Mouse (Mus musculus) limb, embryonic 10.5 days (tissue): ENCODE measurements at regions not wholly inside any gene's neighbourhood (a gene's known extent, or its start where the extent isn't known, plus 50 kb on each side); places are given as distances from the start of the nearest gene placed in this dataset.

Source experiments
- DNase-seq: peaks from one replicate; pipeline ENCODE4 v3.0.0-alpha.2; 2017; ENCODE audit warnings: low spot score
- H3K27ac ChIP-seq: fragments of 300-500 bp; sonication (generic); 2 replicates; pipeline ENCODE4 v1.5.1; 2016; ENCODE audit warnings: mild to moderate bottlenecking
- H3K27me3 ChIP-seq: fragments of 300-500 bp; sonication (generic); 2 replicates; pipeline ENCODE4 v1.6.1; 2016; ENCODE audit warnings: low read depth, mild to moderate bottlenecking; ENCODE audit not compliant: poor library complexity, severe bottlenecking
- H3K36me3 ChIP-seq: fragments of 300-500 bp; sonication (generic); 2 replicates; pipeline ENCODE4 v1.6.1; 2016; ENCODE audit warnings: mild to moderate bottlenecking, moderate library complexity
- H3K4me1 ChIP-seq: fragments of 300-500 bp; sonication (generic); 2 replicates; pipeline ENCODE4 v1.6.1; 2016
- H3K4me3 ChIP-seq: fragments of 300-500 bp; sonication (generic); 2 replicates; pipeline ENCODE4 v1.5.1; 2016; ENCODE audit warnings: mild to moderate bottlenecking, moderate library complexity
- H3K9me3 ChIP-seq: fragments of 300-500 bp; sonication (generic); replicated peaks from 2 replicates; pipeline ENCODE4 v1.6.1; 2016; ENCODE audit warnings: mild to moderate bottlenecking
- WGBS: fragments of 180-500 bp; shearing (Covaris S2); methylation state at CpG from one replicate; pipeline ENCODE4 v1.1.7; 2016; 5-methylcytosine and 5-hydroxymethylcytosine counted together

- Histone ChIP-seq H3K4me3 (no peak overlapping the region), H3K9me3 (no peaks in the 10 kb centered on the region), H3K27ac (no peak overlapping the region), H3K36me3 (no peaks in the 10 kb centered on the region), H3K27me3 (no peaks in the 10 kb centered on the region), H3K4me1 (no peaks in the 10 kb centered on the region; the same call in 1 of the 2 replicates)
- no peak for DNase-seq
- 85% methylated on average over 8 of the region's 8 CpGs for WGBS
These were observed 133.4 kb upstream of the Rreb1 start for GRCm38 (mm10) chr13:37644751-37645181.

GRCm38 (mm10) chr13:37649467-37650080, 128.6 kb upstream of the Rreb1 start:
- H3K36me3 ChIP-seq, result no peaks in the 10 kb centered on the region
- H3K4me3 ChIP-seq, result no peak overlapping the region
- no peaks in the 10 kb centered on the region for H3K9me3 ChIP-seq
- no peaks in the 10 kb centered on the region for H3K27me3 ChIP-seq
- H3K4me1 ChIP-seq, result no peaks in the 10 kb centered on the region
- H3K27ac ChIP-seq, result no peak overlapping the region
- WGBS, result 61% methylated on average over 9 of the region's 9 CpGs
- no peak for DNase-seq

DNA sequence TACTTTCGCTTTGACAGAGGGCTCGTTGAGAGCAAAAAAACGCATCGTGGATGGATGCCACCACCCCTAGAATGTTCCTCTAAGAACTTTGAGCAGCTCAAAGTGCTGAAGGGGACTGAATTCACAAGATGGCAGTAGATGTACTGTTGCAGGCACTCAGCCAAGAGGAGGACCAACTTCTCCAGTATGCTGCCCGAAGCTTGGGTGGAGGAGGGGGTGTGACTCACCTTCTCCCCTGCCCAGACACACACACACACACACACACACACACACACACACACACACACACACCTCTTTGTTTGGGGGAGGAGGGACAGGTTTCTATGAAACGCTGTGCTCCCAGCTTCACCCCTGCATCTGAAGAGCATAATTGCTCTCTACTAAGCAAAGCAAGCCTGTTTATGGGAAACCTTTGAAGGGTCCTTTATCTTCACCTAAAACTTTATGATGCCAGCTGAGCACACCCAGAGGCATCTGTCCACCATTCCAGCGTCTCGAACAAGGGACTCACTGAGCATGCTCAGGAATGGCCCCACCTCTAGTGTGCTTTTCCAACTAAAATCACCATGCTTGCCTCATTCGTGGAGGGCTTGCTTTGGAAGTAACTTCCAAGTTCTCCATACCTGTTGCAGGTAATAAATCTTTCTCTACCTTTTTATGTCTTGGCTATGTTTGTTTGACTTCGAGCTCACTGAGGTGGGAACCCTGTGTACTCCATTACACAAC, 126.8 kb upstream of the Rreb1 start:
- H3K36me3 ChIP-seq, result no peaks in the 10 kb centered on the region
- no peaks in the 10 kb centered on the region for H3K9me3 ChIP-seq
- no peaks in the 10 kb centered on the region for H3K27me3 ChIP-seq
- no peaks in the 10 kb centered on the region for H3K4me1 ChIP-seq
- no peak for DNase-seq
- no peak overlapping the region for H3K27ac ChIP-seq
- WGBS, result 88% methylated on average over 10 of the region's 10 CpGs
- no peak overlapping the region for H3K4me3 ChIP-seq

DNA sequence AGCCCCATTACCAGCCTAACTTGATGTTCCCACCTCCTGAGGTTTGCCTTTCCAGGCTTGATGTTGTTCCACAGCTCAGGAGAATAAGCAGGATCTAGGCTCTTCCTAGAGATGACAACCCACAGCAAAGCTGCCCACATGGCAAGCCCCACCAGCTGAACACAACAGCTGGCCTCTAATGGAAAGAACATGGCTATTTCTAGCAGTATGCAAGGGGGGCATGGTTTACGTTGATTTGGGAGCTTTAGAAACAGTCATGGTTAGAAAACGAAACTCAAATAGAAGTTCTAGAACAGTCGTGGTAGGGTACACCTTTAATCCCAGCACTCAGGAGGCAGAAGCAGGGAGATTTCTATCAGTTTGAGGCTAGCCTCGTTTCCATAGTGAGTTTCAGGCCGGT, 123.5 kb upstream of the Rreb1 start:
- H3K27ac ChIP-seq, result no peak overlapping the region
- H3K4me1 ChIP-seq, result no peaks in the 10 kb centered on the region
- no peaks in the 10 kb centered on the region for H3K9me3 ChIP-seq
- 78% methylated on average over 5 of the region's 5 CpGs for WGBS
- no peak for DNase-seq
- no peaks in the 10 kb centered on the region for H3K27me3 ChIP-seq
- H3K4me3 ChIP-seq, result no peak overlapping the region
- no peaks in the 10 kb centered on the region for H3K36me3 ChIP-seq

DNA sequence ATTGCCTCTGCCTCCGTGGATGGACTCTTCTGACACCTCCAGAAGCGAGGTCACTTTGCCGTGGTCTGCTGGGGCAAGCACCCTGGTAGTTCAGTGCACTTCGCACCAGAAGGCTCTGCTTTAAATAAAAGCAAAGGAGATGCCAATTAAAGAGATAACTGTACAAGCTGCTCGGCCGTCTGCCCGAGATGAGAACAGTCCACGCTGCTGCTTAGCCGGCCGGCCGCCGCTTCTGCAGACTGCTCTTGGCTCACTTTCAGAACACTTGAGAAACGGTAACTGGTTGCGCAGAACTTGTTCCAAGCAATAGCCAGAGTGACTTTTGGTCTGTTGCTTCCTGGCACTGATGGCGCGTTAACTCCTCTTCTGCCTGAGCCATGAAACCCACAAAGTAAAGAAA, 121.0 kb upstream of the Rreb1 start:
- no peak for DNase-seq
- no peaks in the 10 kb centered on the region for H3K4me1 ChIP-seq
- H3K27me3 ChIP-seq, result no peaks in the 10 kb centered on the region
- 88% methylated on average over 16 of the region's 16 CpGs for WGBS
- H3K9me3 ChIP-seq, result no peaks in the 10 kb centered on the region
- no peak overlapping the region for H3K4me3 ChIP-seq
- H3K27ac ChIP-seq, result no peak overlapping the region
- no peaks in the 10 kb centered on the region for H3K36me3 ChIP-seq

DNA sequence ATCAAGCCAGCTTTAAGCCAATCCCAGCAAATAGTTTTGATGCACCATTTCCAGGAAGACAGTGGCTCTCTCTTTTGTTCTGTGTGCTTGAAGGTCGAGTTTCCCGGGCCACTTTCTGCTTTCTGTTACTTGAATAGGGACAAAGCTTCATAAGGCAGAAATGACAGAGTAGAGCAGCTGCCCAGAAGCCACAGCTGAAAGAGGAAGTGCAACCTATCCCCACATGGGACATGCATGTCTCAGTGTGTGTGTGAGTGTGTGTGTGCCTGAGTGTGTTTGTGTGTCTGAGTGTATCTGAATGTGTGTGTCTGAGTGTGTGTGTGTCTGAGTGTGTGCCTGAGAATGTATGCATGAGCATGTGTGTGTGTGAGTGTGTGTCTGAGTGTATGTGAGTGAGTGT, 120.2 kb upstream of the Rreb1 start:
- Histone ChIP-seq H3K27ac (no peak overlapping the region), H3K4me3 (no peak overlapping the region), H3K27me3 (no peaks in the 10 kb centered on the region), H3K9me3 (no peaks in the 10 kb centered on the region), H3K36me3 (no peaks in the 10 kb centered on the region), H3K4me1 (no peaks in the 10 kb centered on the region)
- no peak for DNase-seq
- 63% methylated on average over 2 of the region's 2 CpGs for WGBS

- H3K36me3 ChIP-seq, result no peaks in the 10 kb centered on the region
- no peak overlapping the region for H3K4me3 ChIP-seq
- H3K27ac ChIP-seq, result no peak overlapping the region
- no peaks in the 10 kb centered on the region for H3K27me3 ChIP-seq
- WGBS, result 86% methylated on average over 6 of the region's 6 CpGs
- no peak for DNase-seq
- H3K9me3 ChIP-seq, result no peaks in the 10 kb centered on the region
- H3K4me1 ChIP-seq, result no peaks in the 10 kb centered on the region
These were observed 119.7 kb upstream of the Rreb1 start for GRCm38 (mm10) chr13:37658519-37658918.

DNA sequence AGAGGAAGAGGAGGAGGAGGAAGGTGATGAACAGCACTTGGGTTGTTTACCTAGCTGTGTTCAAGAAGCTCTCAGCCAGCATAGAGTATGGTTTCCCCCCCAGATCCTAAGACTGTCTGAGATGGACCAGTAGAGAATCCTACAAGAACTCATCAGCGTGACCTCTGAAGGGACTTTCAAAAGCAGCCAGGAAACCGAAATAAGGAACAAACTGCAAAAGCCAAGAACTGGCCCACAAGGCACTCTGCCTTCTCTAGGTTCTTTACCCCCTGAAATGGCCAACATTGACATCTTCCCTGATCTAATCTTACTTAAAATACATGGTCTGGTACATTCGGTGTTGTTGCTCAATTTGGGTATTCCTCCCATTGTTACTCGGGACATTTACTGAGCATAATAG, 118.1 kb upstream of the Rreb1 start:
- Histone ChIP-seq H3K36me3 (no peaks in the 10 kb centered on the region), H3K27ac (no peak overlapping the region), H3K27me3 (no peaks in the 10 kb centered on the region), H3K4me1 (no peaks in the 10 kb centered on the region), H3K4me3 (no peak overlapping the region), H3K9me3 (no peaks in the 10 kb centered on the region)
- 90% methylated on average over 4 of the region's 4 CpGs for WGBS
- DNase-seq, result no peak

DNA sequence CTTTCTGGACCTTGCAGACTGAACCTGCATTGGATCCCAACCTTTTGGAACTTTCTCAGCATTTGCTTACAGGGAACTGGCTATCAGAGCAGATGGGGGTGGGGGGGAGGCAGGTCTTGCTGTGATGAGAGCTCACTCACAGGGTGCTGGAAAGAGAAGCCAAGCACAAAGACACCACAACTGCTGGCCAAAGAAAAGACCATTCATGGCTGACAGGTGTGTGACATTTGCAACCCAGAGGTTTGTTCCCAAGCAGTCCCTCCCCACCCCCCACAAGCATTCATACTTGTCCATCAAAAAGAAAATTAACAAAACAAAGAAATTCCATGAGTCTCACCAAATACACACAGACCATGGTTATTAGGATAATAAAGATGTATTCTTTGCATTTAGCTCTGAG, 117.5 kb upstream of the Rreb1 start:
- Histone ChIP-seq H3K4me1 (no peaks in the 10 kb centered on the region), H3K9me3 (no peaks in the 10 kb centered on the region), H3K4me3 (no peak overlapping the region), H3K27ac (no peak overlapping the region), H3K36me3 (no peaks in the 10 kb centered on the region), H3K27me3 (no peaks in the 10 kb centered on the region)
- DNase-seq, result no peak

GRCm38 (mm10) chr13:37664116-37664515, 114.1 kb upstream of the Rreb1 start:
- no peaks in the 10 kb centered on the region for H3K36me3 ChIP-seq
- no peak overlapping the region for H3K4me3 ChIP-seq
- H3K9me3 ChIP-seq, result no peaks in the 10 kb centered on the region
- H3K4me1 ChIP-seq, result no peaks in the 10 kb centered on the region
- no peaks in the 10 kb centered on the region for H3K27me3 ChIP-seq
- no peak overlapping the region for H3K27ac ChIP-seq
- no peak for DNase-seq
- WGBS, result 84% methylated on average over 2 of the region's 2 CpGs

DNA sequence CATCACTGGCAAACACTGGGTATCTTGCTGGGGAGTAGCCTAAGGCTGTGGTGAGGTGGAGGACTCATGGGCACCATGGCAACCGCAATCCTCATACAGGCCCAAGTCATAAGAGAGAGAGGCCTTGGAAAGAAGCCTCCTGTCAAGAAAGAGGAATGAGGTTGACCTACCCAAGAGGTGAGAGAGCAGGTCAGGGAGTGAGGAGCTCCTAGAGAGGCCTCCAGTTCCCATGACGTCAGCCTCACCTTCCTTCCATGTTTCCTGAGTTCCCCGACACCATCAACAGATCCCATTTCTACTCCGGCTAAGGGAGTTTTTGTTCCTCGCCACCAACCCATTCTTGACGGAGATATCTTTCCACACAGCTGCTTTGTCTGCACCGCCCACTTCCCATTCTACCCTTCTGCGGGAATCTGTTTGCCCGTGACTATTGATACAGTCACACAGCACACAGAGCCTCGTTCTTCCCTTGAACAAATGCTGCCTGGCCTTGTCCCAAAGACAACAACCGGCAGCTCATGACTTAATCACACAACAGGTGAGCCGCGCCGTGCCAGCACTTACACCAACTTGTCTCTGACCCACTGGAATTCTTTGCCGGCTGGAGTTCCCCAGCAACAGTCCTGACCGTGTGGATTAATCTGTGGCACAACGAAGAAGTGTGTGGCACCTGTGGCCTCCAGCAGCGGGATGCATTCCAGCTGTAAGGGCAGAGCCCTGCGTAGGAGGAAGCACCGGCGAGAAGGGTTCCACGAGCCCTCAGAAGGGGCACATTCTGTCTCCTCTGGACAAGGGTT, 111.8 kb upstream of the Rreb1 start:
- Histone ChIP-seq H3K4me1 (no peaks in the 10 kb centered on the region), H3K36me3 (no peaks in the 10 kb centered on the region), H3K4me3 (no peak overlapping the region), H3K9me3 (no peaks in the 10 kb centered on the region), H3K27me3 (no peaks in the 10 kb centered on the region), H3K27ac (no peak overlapping the region; the same call in 1 of the 2 replicates)
- DNase-seq, result no peak
- WGBS, result 90% methylated on average over 22 of the region's 22 CpGs

DNA sequence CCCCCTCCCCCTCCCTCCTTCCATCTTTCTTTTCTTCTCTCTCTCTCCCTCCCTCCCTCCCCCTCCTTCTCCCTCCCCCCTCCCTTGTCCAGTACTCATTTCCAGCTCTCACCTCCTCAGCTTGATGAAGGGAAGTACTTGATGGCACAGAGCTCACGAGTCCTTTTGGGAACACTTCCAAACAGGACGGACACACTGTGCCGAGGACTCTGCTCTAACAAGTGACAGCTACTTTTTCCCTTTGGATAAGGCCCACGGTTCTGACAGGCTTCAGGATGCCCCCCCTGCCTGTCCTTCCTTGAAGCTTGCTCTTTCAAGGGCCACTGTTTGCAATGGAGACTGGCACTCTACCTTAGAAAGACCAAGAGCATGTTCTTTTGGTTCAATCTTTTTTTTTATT, 110.8 kb upstream of the Rreb1 start:
- 74% methylated on average over 4 of the region's 4 CpGs for WGBS
- Histone ChIP-seq H3K36me3 (no peaks in the 10 kb centered on the region), H3K4me3 (no peak overlapping the region), H3K27ac (no peak overlapping the region), H3K27me3 (no peaks in the 10 kb centered on the region), H3K9me3 (no peaks in the 10 kb centered on the region), H3K4me1 (no peaks in the 10 kb centered on the region)
- no peak for DNase-seq

DNA sequence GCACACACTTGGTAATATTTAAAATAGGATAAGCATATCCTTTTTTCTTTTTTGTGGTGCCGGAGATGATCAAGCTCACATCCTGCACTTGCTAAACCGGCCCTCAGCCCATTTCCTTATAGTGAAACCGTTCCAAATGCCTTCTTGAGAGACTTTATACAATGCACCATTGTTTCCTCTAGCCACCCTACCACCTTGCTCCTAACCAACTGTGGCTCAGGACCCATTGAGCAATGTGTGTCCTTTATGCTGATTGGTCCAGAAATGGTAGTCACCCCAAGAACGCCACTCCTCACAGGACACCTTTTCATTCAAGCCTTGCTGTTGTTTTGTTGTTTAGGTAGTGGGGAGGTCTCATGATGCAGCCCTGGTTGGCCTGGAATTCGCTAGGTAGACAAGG, 110.3 kb upstream of the Rreb1 start:
- H3K9me3 ChIP-seq, result no peaks in the 10 kb centered on the region
- no peak overlapping the region for H3K27ac ChIP-seq
- no peak for DNase-seq
- H3K4me1 ChIP-seq, result no peaks in the 10 kb centered on the region
- 88% methylated on average over 5 of the region's 5 CpGs for WGBS
- H3K4me3 ChIP-seq, result no peak overlapping the region
- H3K27me3 ChIP-seq, result no peaks in the 10 kb centered on the region
- no peaks in the 10 kb centered on the region for H3K36me3 ChIP-seq
